10 mouse cellular contexts compared by ENCODE assay signal in the genomic region with DNA sequence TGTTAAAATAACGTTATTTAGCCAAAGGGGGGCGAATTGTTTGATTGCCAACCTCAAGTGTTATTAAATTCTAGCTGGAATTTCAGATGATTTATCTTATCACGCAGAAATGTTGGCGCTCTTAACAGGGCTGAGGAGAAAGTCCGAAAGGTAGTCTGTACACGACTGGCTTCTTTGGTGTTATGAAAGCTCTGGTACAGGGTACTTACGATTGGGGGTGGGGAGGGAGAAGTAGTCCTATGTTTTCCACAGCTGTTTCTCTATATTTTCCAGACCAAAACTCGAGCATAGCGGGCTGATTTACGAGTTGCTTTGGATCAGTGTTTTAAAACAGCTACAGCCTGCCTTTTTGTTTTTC. TPM values are rescaled to one million over a fixed set of nuclear protein-coding genes. Genes with fewer than 3 reads are reported as not detected.
A peak's percentile ranks its signal among the peaks of the same experiment; 100 is the strongest.
DNase-seq lines count a peak whose midpoint lies in the region; ATAC-seq and TF ChIP-seq lines count a peak whose summit lies in the region.
"Had no signal": no experiment of that assay in that cellular context is flagged by ENCODE, and none has a peak within 500 bp of the region (broad histone marks: within the 10 kb centered on the region; RNA-seq: fewer than 3 reads in every experiment).

No protein-coding gene starts in this region.

- DNase-seq in lung, postnatal 14 days = no peak
- peak; percentile 21 for DNase-seq in forebrain, embryonic 14.5 days (ENCODE audit: low spot score)
- peak; percentile 36 for DNase-seq in kidney, postnatal 10 days
- no peak for DNase-seq in ovary, postnatal 14 days (ENCODE audit: low spot score)
- no peak for DNase-seq in left cerebral cortex, postnatal 4 days
- no peak for DNase-seq in cerebellum, postnatal 14 days

- no peaks in the 10 kb centered on the region for H3K9me3 ChIP-seq in lung, embryonic 15.5 days
- H3K9me3 ChIP-seq in forebrain, embryonic 14.5 days (replicated peaks; ENCODE audit: control insufficient read depth, low read length) = no peaks in the 10 kb centered on the region
- H3K9me3 ChIP-seq: liver, embryonic 15.5 days had no signal

- no peaks in the 10 kb centered on the region for H3K27me3 ChIP-seq in lung, embryonic 15.5 days
- H3K27me3 ChIP-seq in forebrain, embryonic 14.5 days (replicated peaks; ENCODE audit: control insufficient read depth, insufficient read depth, low read length) = peaks cover 16% of the 10 kb centered on the region
- H3K27me3 ChIP-seq in small intestine, adult 2 months (ENCODE audit: control insufficient read depth, insufficient read depth, low read length) = no peaks in the 10 kb centered on the region
- H3K27me3 ChIP-seq: Patski had no signal

- H3K36me3 ChIP-seq in lung, embryonic 15.5 days = peaks cover 6% of the 10 kb centered on the region; the same call in 1 of the 2 replicates
- no peaks in the 10 kb centered on the region for H3K36me3 ChIP-seq in forebrain, embryonic 14.5 days (ENCODE audit: control insufficient read depth, insufficient read depth, low read length)
- H3K36me3 ChIP-seq in small intestine, adult 2 months (ENCODE audit: control insufficient read depth, insufficient read depth, low read length) = peaks cover 11% of the 10 kb centered on the region
- H3K36me3 ChIP-seq: liver, embryonic 15.5 days had no signal

- H3K4me2 ChIP-seq in lung, embryonic 15.5 days = peak overlapping the region; percentile 73
- peak overlapping the region; percentile 100 for H3K4me2 ChIP-seq in forebrain, embryonic 14.5 days (ENCODE audit: low read length)
- H3K4me2 ChIP-seq: liver, embryonic 15.5 days had no signal

- peak overlapping the region; percentile 77 for H3K4me3 ChIP-seq in lung, embryonic 15.5 days
- 0 out of 2 replicates have a peak overlapping the region, but pooled peaks have one; percentile 74 for H3K4me3 ChIP-seq in forebrain, embryonic 14.5 days (ENCODE audit: low read depth, low read length)
- H3K4me3 ChIP-seq in small intestine, adult 2 months (ENCODE audit: low read depth, low read length) = peak overlapping the region; percentile 30; the same call in 1 of the 2 replicates
- H3K4me3 ChIP-seq: liver, embryonic 15.5 days had no signal

- H3K9ac ChIP-seq in lung, embryonic 15.5 days = 0 out of 2 replicates have a peak overlapping the region, but pooled peaks have one; percentile 8
- no peak overlapping the region for H3K9ac ChIP-seq in forebrain, embryonic 14.5 days (ENCODE audit: low read length)
- H3K9ac ChIP-seq: liver, embryonic 15.5 days had no signal

- WGBS in lung, embryonic 15.5 days = 14% methylated on average over 10 of the region's 10 CpGs
- 30% methylated on average over 10 of the region's 10 CpGs for WGBS in forebrain, embryonic 14.5 days
- WGBS in small intestine, adult 2 months = 20% methylated on average over 10 of the region's 10 CpGs

- no peak for ATAC-seq in lung, embryonic 15.5 days (ENCODE audit: borderline replicate concordance, extremely low read depth, low FRiP score, low TSS enrichment)
- ATAC-seq in forebrain, embryonic 14.5 days = no peak
- ATAC-seq: Patski had no signal

- peaks cover 31% of the 10 kb centered on the region for H3K4me1 ChIP-seq in lung, embryonic 15.5 days
- peaks cover 8% of the 10 kb centered on the region for H3K4me1 ChIP-seq in forebrain, embryonic 14.5 days (ENCODE audit: control insufficient read depth, insufficient read depth, low read length)
- peaks cover 12% of the 10 kb centered on the region; the same call in 1 of the 2 replicates for H3K4me1 ChIP-seq in small intestine, adult 2 months (ENCODE audit: control insufficient read depth, insufficient read depth, insufficient read length, low read length)
- H3K4me1 ChIP-seq: liver, embryonic 15.5 days had no signal

- intact Hi-C loops in left cerebral cortex, postnatal 4 days (cut with DNase I) = no loop called here

- H3K27ac ChIP-seq in lung, embryonic 15.5 days = peak overlapping the region; percentile 68
- no peak overlapping the region for H3K27ac ChIP-seq in forebrain, embryonic 14.5 days (ENCODE audit: low read depth, low read length)
- H3K27ac ChIP-seq in small intestine, adult 2 months (ENCODE audit: insufficient read depth, low read depth, low read length) = peak overlapping the region; percentile 92
- H3K27ac ChIP-seq: liver, embryonic 15.5 days had no signal

- TF ChIP-seq CTCF in small intestine, adult 2 months (IDR thresholded peaks at IDR 0.05; ENCODE audit: extremely low read depth, insufficient read length, insufficient replicate concordance, low read depth, low read length) = no peak

- no peak for TF ChIP-seq POLR2A in small intestine, adult 2 months (IDR thresholded peaks at IDR 0.05; ENCODE audit: low read depth, low read length)

RNA-seq across cellular contexts. Expression of gene Lrig3, which starts 3.1 kb away (rescaled TPM):
- 9.2 and 10.4 TPM in 2 replicates for polyA plus RNA-seq in lung, embryonic 15.5 days (2015; fragmentation: Nextera tagmentation; extraction: Ambion mirVana)
- 2.1 and 2.5 TPM in 2 replicates for polyA plus RNA-seq in forebrain, embryonic 14.5 days (2014; fragmentation: Nextera tagmentation; extraction: Ambion mirVana)
- polyA plus RNA-seq in small intestine, adult 2 months (2012; rRNA removed) = 7.7 and 17.9 TPM in 2 replicates
- 1 to 10 TPM; 4.4 to 4.6 TPM for total RNA-seq in left cerebral cortex, postnatal 4 days (2021)

Comparison
In these comparisons a context has a peak if more than half of its experiments do, and no peak if none do; other contexts are left out.
1. DNase-seq: peak in forebrain, embryonic 14.5 days (single experiment) and kidney, postnatal 10 days (single experiment); none in lung, postnatal 14 days (single experiment), ovary, postnatal 14 days (single experiment), left cerebral cortex, postnatal 4 days (single experiment) and cerebellum, postnatal 14 days (0 of 2).
2. Peak in every context shown above with its lines, with median percentiles within 50 percentile points of each other: H3K4me3 ChIP-seq.